Mouse (Mus musculus) liver, embryonic 14.5 days (tissue): ENCODE data around the gene Prrt3. TPM values are rescaled to one million over a fixed set of nuclear protein-coding genes. Genes with fewer than 3 reads are reported as not detected.

ENCODE experiments used
- ATAC-seq: fragments of 200-750 bp; cut with Nextera tagmentation; 2 replicates; pipeline ENCODE4 v1.8.0; 2017; ENCODE audit warnings: moderate number of reproducible peaks, mild to moderate bottlenecking, moderate library complexity; ENCODE audit not compliant: insufficient read depth
- DNase-seq, 3 experiments: peaks; one replicate each; pipeline ENCODE4 v3.0.0-alpha.2; 2012 to 2013; ENCODE audit warnings: low read depth in 3 of 3, low spot score in 3 of 3
- H3K27ac ChIP-seq: fragments of 300-500 bp; sonication (generic); 2 replicates; pipeline ENCODE4 v1.5.1; 2014; ENCODE audit warnings: moderate library complexity, mild to moderate bottlenecking, control low read depth, inconsistent platforms
- H3K27me3 ChIP-seq: fragments of 300-500 bp; sonication (generic); 2 replicates; pipeline ENCODE4 v1.6.1; 2014; ENCODE audit warnings: mild to moderate bottlenecking, low read length, moderate library complexity; ENCODE audit not compliant: control insufficient read depth, insufficient read depth
- H3K36me3 ChIP-seq: fragments of 300-500 bp; sonication (generic); replicated peaks from 2 replicates; pipeline ENCODE4 v1.6.1; 2014; ENCODE audit warnings: low read depth; ENCODE audit not compliant: control insufficient read depth, insufficient read depth
- H3K4me1 ChIP-seq, 2 experiments: fragments of 200-500 bp in 1 of 2; fragments of 300-500 bp in 1 of 2; sonication (generic) in 1 of 2; replicated peaks; 2 replicates each; pipeline ENCODE4 v1.6.1; 2012 to 2014; ENCODE audit warnings: antibody characterized with exemption in 1 of 2, inconsistent platforms in 1 of 2, low read length in 1 of 2; ENCODE audit not compliant: control insufficient read depth in 2 of 2, insufficient read depth in 2 of 2
- H3K4me2 ChIP-seq: fragments of 300-500 bp; sonication (generic); 2 replicates; pipeline ENCODE4 v1.6.1; 2014; ENCODE audit warnings: low read depth, mild to moderate bottlenecking, control low read depth, moderate library complexity
- H3K4me3 ChIP-seq, 2 experiments: fragments of 200-500 bp in 1 of 2; fragments of 300-500 bp in 1 of 2; sonication (generic) in 1 of 2; 2 replicates each; pipeline ENCODE4 v1.5.1; 2012 to 2014; ENCODE audit warnings: low read depth in 2 of 2, low read length in 2 of 2, mild to moderate bottlenecking in 2 of 2, control low read depth in 1 of 2, inconsistent platforms in 1 of 2, moderate library complexity in 1 of 2; ENCODE audit not compliant: insufficient read depth in 1 of 2
- H3K9ac ChIP-seq: fragments of 300-500 bp; sonication (generic); replicated peaks from 2 replicates; pipeline ENCODE4 v1.6.1; 2014; ENCODE audit warnings: mild to moderate bottlenecking, control low read depth, moderate library complexity
- H3K9me3 ChIP-seq: fragments of 300-500 bp; sonication (generic); 2 replicates; pipeline ENCODE4 v1.6.1; 2016; ENCODE audit warnings: low read length, mixed read lengths; ENCODE audit not compliant: control insufficient read depth
- CTCF ChIP-seq: IDR thresholded peaks from 2 replicates; pipeline ENCODE4 v1.5.1; 2016; ENCODE audit warnings: antibody characterized with exemption, low read depth, control low read depth
- EP300 ChIP-seq: IDR thresholded peaks from 2 replicates; pipeline ENCODE4 v1.6.1; 2016; ENCODE audit warnings: antibody characterized with exemption, low read depth
- WGBS: fragments of 180-500 bp; shearing (Covaris S2); extraction: QIAGEN DNeasy Blood & Tissue Kit; methylation state at CpG from one replicate; pipeline ENCODE4 v1.1.7; 2014; ENCODE audit not compliant: insufficient replicate concordance; 5-methylcytosine and 5-hydroxymethylcytosine counted together
- polyA plus RNA-seq, 2 experiments: library from polyadenylated mRNA; depleted of rRNA in 1 of 2; stranded (reverse) in 1 of 2; unstranded in 1 of 2; fragments of >200 nt; fragmentation: Nextera tagmentation in 1 of 2; extraction: Ambion mirVana in 1 of 2; gene quantifications; 2 replicates each; pipeline versions ENCODE4 v1.2.1 to v1.2.3; 2012 to 2014

The Prrt3 gene
- polyA plus RNA-seq, 2 experiments: not detected

DNA sequence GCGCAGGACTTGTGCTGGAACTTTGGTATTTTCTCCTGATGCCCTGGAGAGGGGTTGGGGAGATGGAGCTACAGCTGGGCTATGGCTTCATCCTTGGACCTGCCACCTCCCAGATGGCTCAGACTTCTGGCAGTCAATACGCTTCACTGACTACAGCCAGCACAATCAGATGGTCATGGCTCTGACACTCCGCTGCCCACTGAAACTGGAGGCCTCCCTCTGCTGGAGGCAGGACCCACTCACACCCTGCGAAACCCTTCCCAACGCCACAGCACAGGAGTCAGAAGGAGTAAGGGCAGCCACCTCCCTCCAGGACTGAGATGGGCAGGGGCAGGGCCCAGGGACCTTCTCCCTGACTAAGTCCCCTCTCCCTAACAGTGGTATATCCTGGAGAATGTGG lies 36.1 kb downstream of the Prrt3 start:
- ATAC-seq (no peak), DNase-seq (no peak)
- WGBS: 58% methylated on average over 5 of the region's 5 CpGs
- 0 out of 4 replicates have a peak, but pooled peaks cover 0 to 2% of the 10 kb centered on the region in 2 experiments for H3K4me1 ChIP-seq
- no peak overlapping the region for H3K4me2 ChIP-seq
- no peak overlapping the region for H3K4me3 ChIP-seq
- no peak overlapping the region for H3K27ac ChIP-seq
- H3K27me3 ChIP-seq: peaks cover 9% of the 10 kb centered on the region
- TF ChIP-seq CTCF: peak; percentile 54
- TF ChIP-seq EP300: no peak
- H3K9me3 ChIP-seq: no peaks in the 10 kb centered on the region
- H3K36me3 ChIP-seq: no peaks in the 10 kb centered on the region
- H3K9ac ChIP-seq: no peak overlapping the region

DNA sequence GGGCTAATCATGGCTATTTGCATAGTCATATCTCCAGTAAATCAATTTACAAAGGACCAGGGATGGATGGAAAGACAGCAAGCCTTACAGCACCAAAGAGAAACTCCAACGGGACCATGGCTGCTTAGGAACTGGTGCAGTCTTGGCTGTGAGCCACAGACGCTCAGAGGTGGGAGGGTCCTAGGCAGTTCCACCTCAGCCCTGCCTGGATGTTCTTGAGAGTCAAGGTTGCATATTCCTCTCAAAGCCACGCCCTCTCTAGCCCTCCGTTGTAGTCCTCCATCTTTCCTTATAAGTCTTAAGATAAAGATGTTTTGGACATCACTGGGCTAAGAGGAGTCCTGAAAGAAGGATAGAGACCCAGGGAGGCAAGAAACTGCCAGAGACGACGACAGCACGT lies 37.7 kb downstream of the Prrt3 start:
- H3K36me3 ChIP-seq: no peaks in the 10 kb centered on the region

DNA sequence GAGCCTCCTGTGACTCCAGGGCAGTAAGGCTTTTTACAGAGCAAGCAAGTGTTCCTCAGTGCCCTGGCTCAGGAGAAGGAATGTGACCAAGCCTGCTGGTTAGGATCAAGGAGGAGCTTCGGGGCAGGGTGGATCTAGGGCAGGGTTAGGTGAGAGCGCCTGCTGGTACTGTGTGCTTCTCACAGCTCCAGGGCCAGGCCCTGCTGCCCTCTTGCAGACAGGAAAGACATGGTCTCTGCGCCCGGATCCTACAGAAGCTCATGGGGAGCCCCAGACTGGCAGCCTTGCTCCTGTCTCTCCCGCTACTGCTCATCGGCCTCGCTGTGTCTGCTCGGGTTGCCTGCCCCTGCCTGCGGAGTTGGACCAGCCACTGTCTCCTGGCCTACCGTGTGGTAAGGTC lies 43.1 kb downstream of the Prrt3 start:
- Histone ChIP-seq H3K9me3 (no peaks in the 10 kb centered on the region), H3K27me3 (no peaks in the 10 kb centered on the region), H3K4me3 (no peak overlapping the region), H3K9ac (no peak overlapping the region), H3K4me1 (no peaks in the 10 kb centered on the region), H3K27ac (no peak overlapping the region), H3K36me3 (no peaks in the 10 kb centered on the region), H3K4me2 (no peak overlapping the region)
- 53% methylated on average over 10 of the region's 10 CpGs for WGBS
- no peak for ATAC-seq
- TF ChIP-seq CTCF: no peak
- no peak for TF ChIP-seq EP300
- no peak for DNase-seq

More for the DNA sequence above, 37.7 kb downstream of the Prrt3 start:
- Histone ChIP-seq H3K4me3 (no peak overlapping the region), H3K27me3 (no peaks in the 10 kb centered on the region; the same call in 1 of the 2 replicates), H3K9me3 (no peaks in the 10 kb centered on the region), H3K9ac (no peak overlapping the region), H3K4me1 (no peaks in the 10 kb centered on the region), H3K27ac (no peak overlapping the region), H3K4me2 (no peak overlapping the region)
- WGBS: 54% methylated on average over 7 of the region's 7 CpGs
- TF ChIP-seq CTCF (no peak), EP300 (no peak)
- ATAC-seq: no peak
- DNase-seq: no peak

GRCm38 (mm10) chr6:113457952-113458534 lies 43.7 kb downstream of the Prrt3 start, which contains the start of gene Il17re:
TSS of gene Il17re (plus strand) at chr6:113458484.
- 17% methylated on average over 10 of the region's 10 CpGs for WGBS
- no peaks in the 10 kb centered on the region for H3K9me3 ChIP-seq
- no peak within 1 kb of the TSS for H3K27ac ChIP-seq
- no peaks in the 10 kb centered on the region for H3K27me3 ChIP-seq
- H3K36me3 ChIP-seq: no peaks in the 10 kb centered on the region
- no peak for TF ChIP-seq CTCF
- no peak for TF ChIP-seq EP300
- no peak for ATAC-seq
- H3K4me2 ChIP-seq: no peak within 1 kb of the TSS
- no peak within 1 kb of the TSS for H3K4me3 ChIP-seq
- DNase-seq: no peak
- H3K4me1 ChIP-seq: no peaks in the 10 kb centered on the region
- H3K9ac ChIP-seq: no peak within 1 kb of the TSS

GRCm38 (mm10) chr6:113455007-113455406 lies 46.7 kb downstream of the Prrt3 start:
- WGBS: 30% methylated on average over 5 of the region's 5 CpGs
- Histone ChIP-seq H3K9ac (no peak overlapping the region), H3K9me3 (no peaks in the 10 kb centered on the region), H3K4me1 (no peaks in the 10 kb centered on the region), H3K4me2 (no peak overlapping the region), H3K27me3 (no peaks in the 10 kb centered on the region), H3K36me3 (no peaks in the 10 kb centered on the region), H3K4me3 (no peak overlapping the region), H3K27ac (no peak overlapping the region)
- ATAC-seq (no peak), DNase-seq (no peak)
- TF ChIP-seq EP300: no peak
- TF ChIP-seq CTCF: no peak
